Comparison of ENCODE assay signal across 8 mouse cellular contexts in genomic region chr17:88251949-88252521, GRCm38 (mm10).
DNase-seq lines count a peak whose midpoint lies in the region; ATAC-seq and TF ChIP-seq lines count a peak whose summit lies in the region.

No protein-coding gene starts in this region.

- no peaks in the 10 kb centered on the region for H3K36me3 ChIP-seq in forebrain, embryonic 11.5 days (ENCODE audit: control insufficient read depth, insufficient read depth, low read length)
- H3K36me3 ChIP-seq in lung, embryonic 16.5 days (ENCODE audit: control insufficient read depth, insufficient read depth, low read length), result no peaks in the 10 kb centered on the region

- no peak overlapping the region for H3K4me3 ChIP-seq in forebrain, embryonic 11.5 days (ENCODE audit: low read depth, low read length)
- H3K4me3 ChIP-seq in layer of hippocampus, adult 2 months, result peak overlapping the region; percentile 31
- 0 out of 2 replicates have a peak overlapping the region, but pooled peaks have one; percentile 4 for H3K4me3 ChIP-seq in lung, embryonic 16.5 days (ENCODE audit: low read length)

- no peaks in the 10 kb centered on the region for H3K9me3 ChIP-seq in forebrain, embryonic 11.5 days (ENCODE audit: control insufficient read depth, low read length)
- no peaks in the 10 kb centered on the region; the same call in 1 of the 2 replicates for H3K9me3 ChIP-seq in lung, embryonic 16.5 days (ENCODE audit: control insufficient read depth, low read length)

- peak; percentile 96 for TF ChIP-seq CTCF in layer of hippocampus, adult 2 months (conservative IDR thresholded peaks at IDR 0.05)

- peak; percentile 88 for DNase-seq in ES-CJ7 (ENCODE audit: low read depth, low spot score)
- DNase-seq in brain, adult 2 months (ENCODE audit: low read depth, low spot score), result peak; percentile 71
- DNase-seq in forebrain, embryonic 11.5 days (ENCODE audit: low spot score), result peak; percentile 82
- DNase-seq in heart, postnatal 36 days, result peak; percentile 69 to 73
- peak; percentile 49 to 66 for DNase-seq in layer of hippocampus, adult 2 months (ENCODE audit: low spot score in 2 of 2)
- peak; percentile 51 for DNase-seq in ovary, postnatal 10 days (ENCODE audit: low spot score)
- DNase-seq in urinary bladder, postnatal 36 days (ENCODE audit: low spot score in 2 of 2), result peak; percentile 32 to 51

- H3K27me3 ChIP-seq in forebrain, embryonic 11.5 days (ENCODE audit: control insufficient read depth, insufficient read depth, low read length), result no peaks in the 10 kb centered on the region
- no peaks in the 10 kb centered on the region for H3K27me3 ChIP-seq in lung, embryonic 16.5 days (ENCODE audit: control insufficient read depth, insufficient read depth, low read depth, low read length)

- 17% methylated on average over 17 of the region's 17 CpGs for WGBS in forebrain, embryonic 11.5 days
- 7% methylated on average over 17 of the region's 17 CpGs for WGBS in lung, embryonic 16.5 days

- H3K9ac ChIP-seq in forebrain, embryonic 11.5 days (ENCODE audit: low read length), result peak overlapping the region; percentile 30; the same call in 1 of the 2 replicates
- peak overlapping the region; percentile 26 for H3K9ac ChIP-seq in lung, embryonic 16.5 days (ENCODE audit: low read length)

- peak overlapping the region; percentile 26; the same call in 1 of the 2 replicates for H3K4me2 ChIP-seq in forebrain, embryonic 11.5 days (ENCODE audit: low read depth, low read length, severe bottlenecking)
- peak overlapping the region; percentile 39 for H3K4me2 ChIP-seq in lung, embryonic 16.5 days (ENCODE audit: low read depth, low read length)

- ATAC-seq in forebrain, embryonic 11.5 days (replicated peaks; ENCODE audit: low FRiP score), result peak; percentile 45
- peak; percentile 78 for ATAC-seq in lung, embryonic 16.5 days (ENCODE audit: low read depth)

- H3K27ac ChIP-seq in forebrain, embryonic 11.5 days (ENCODE audit: low read depth, low read length), result no peak overlapping the region
- H3K27ac ChIP-seq in layer of hippocampus, adult 2 months, result no peak overlapping the region
- H3K27ac ChIP-seq in lung, embryonic 16.5 days (ENCODE audit: low read length), result peak overlapping the region; percentile 87

- peaks cover 3% of the 10 kb centered on the region; the same call in 1 of the 2 replicates for H3K4me1 ChIP-seq in forebrain, embryonic 11.5 days (replicated peaks; ENCODE audit: control insufficient read depth, insufficient read depth, low read length)
- peaks cover 7% of the 10 kb centered on the region; the same call in 1 of the 2 replicates for H3K4me1 ChIP-seq in lung, embryonic 16.5 days (replicated peaks; ENCODE audit: control insufficient read depth, insufficient read depth, low read length)

- intact Hi-C loops in heart, postnatal 36 days (cut with DNase I), result loop anchor here (1.0 kb wide), 2 partner anchors 186 to 227 kb away; no protein-coding TSS in a partner anchor
